8 mouse cellular contexts compared by ENCODE assay signal in the genomic region with DNA sequence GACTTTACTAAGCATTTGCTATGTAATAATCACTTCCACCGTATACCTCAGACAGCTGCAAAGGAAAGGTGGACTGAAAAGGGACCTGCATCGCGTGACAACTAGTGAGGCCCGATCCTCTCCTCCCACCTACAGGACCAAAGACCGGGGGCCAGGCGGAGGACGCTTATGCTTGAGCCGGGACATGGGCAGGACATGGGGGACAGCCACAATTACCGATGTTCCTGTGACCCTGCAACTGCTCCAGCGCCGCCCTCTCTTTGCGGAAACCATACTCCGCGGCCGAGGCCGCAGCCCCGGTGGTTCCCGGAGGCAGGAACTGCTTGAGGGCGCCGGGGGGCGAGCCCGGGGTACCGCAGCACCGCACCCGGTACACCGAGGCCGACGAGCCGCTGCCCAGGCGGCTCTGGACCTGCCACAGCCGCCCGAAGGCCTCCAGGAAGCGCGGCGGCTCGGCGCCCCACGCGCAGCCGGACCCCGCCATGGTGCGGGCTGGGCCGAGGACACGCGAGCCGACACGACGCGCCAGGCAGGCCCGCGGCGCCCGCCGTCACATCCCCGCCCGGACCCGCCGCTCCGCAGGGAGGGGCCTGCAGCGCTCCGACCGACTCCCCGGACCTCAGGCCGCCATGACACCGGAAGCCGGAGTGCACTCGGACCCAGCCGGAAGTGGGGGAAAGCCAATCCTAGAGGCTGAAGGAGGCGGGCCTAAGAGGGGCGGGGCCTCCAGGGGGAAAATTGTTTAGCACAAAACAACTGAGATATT. TPM values are rescaled to one million over a fixed set of nuclear protein-coding genes. Genes with fewer than 3 reads are reported as not detected.
DNase-seq lines count a peak whose midpoint lies in the region; ATAC-seq and TF ChIP-seq lines count a peak whose summit lies in the region.

Gene Uhmk1, minus strand, starts transcription at position 641 of the 766 bp plus-strand sequence.

- peak within 1 kb of the TSS; percentile 91 for H3K27ac ChIP-seq in bone marrow, adult 2 months (ENCODE audit: control insufficient read depth, insufficient read depth, low read depth, low read length, poor library complexity)
- peak within 1 kb of the TSS; percentile 79 for H3K27ac ChIP-seq in embryonic facial prominence, embryonic 15.5 days (replicated peaks)
- peak within 1 kb of the TSS; percentile 86 for H3K27ac ChIP-seq in kidney, embryonic 15.5 days

- H3K4me3 ChIP-seq in bone marrow, adult 2 months (replicated peaks; ENCODE audit: control insufficient read depth, low read depth, low read length): peak within 1 kb of the TSS; percentile 84
- peak within 1 kb of the TSS; percentile 77 for H3K4me3 ChIP-seq in embryonic facial prominence, embryonic 15.5 days (replicated peaks)
- H3K4me3 ChIP-seq in kidney, embryonic 15.5 days (replicated peaks): peak within 1 kb of the TSS; percentile 85

- TF ChIP-seq POLR2A in bone marrow, adult 2 months (IDR thresholded peaks at IDR 0.05; ENCODE audit: borderline replicate concordance, control insufficient read depth, low read depth, low read length): peak; percentile 51; the same call in 1 of the 2 replicates

- WGBS in bone marrow, adult 2 months: under 1% methylated on average over 70 of the region's 70 CpGs
- WGBS in embryonic facial prominence, embryonic 15.5 days: under 1% methylated on average over 69 of the region's 70 CpGs
- under 1% methylated on average over 49 of the region's 70 CpGs for WGBS in kidney, embryonic 15.5 days

- TF ChIP-seq CTCF in bone marrow, adult 2 months (IDR thresholded peaks at IDR 0.05; ENCODE audit: control insufficient read depth, insufficient read depth, low read length): no peak

- DNase-seq in 416B (ENCODE audit: low read depth): peak; percentile 88
- DNase-seq in heart, adult 9 months (ENCODE audit: low spot score in 2 of 2): peak; percentile 90 to 91
- DNase-seq in liver: peak; percentile 93
- DNase-seq in spleen, postnatal 4 days (ENCODE audit: low spot score in 2 of 2): peak; percentile 91 to 94

- H3K9ac ChIP-seq in embryonic facial prominence, embryonic 15.5 days: peak within 1 kb of the TSS; percentile 82
- peak within 1 kb of the TSS; percentile 86 for H3K9ac ChIP-seq in kidney, embryonic 15.5 days

- no peaks in the 10 kb centered on the region; the same call in 1 of the 2 replicates for H3K4me1 ChIP-seq in bone marrow, adult 2 months (ENCODE audit: control insufficient read depth, insufficient read depth, low read length)
- H3K4me1 ChIP-seq in embryonic facial prominence, embryonic 15.5 days: peaks cover 5% of the 10 kb centered on the region; the same call in 1 of the 2 replicates
- peaks cover 9% of the 10 kb centered on the region for H3K4me1 ChIP-seq in kidney, embryonic 15.5 days

- H3K27me3 ChIP-seq in embryonic facial prominence, embryonic 15.5 days: no peaks in the 10 kb centered on the region
- 0 out of 2 replicates have a peak, but pooled peaks cover 4% of the 10 kb centered on the region for H3K27me3 ChIP-seq in kidney, embryonic 15.5 days

- peak within 1 kb of the TSS; percentile 63 for H3K4me2 ChIP-seq in embryonic facial prominence, embryonic 15.5 days (replicated peaks)
- H3K4me2 ChIP-seq in kidney, embryonic 15.5 days: peak within 1 kb of the TSS; percentile 66

- peak; percentile 97 for ATAC-seq in embryonic facial prominence, embryonic 15.5 days (ENCODE audit: insufficient number of reproducible peaks, low FRiP score, low TSS enrichment, low read depth)
- ATAC-seq in kidney, embryonic 15.5 days (replicated peaks; ENCODE audit: low FRiP score): peak; percentile 99
- peak; percentile 95 for ATAC-seq in monocyte, adult 5-6 weeks (replicated peaks; ENCODE audit: insufficient number of reproducible peaks, low FRiP score, low TSS enrichment, poor library complexity, severe bottlenecking)

- peaks cover 17% of the 10 kb centered on the region for H3K36me3 ChIP-seq in embryonic facial prominence, embryonic 15.5 days
- H3K36me3 ChIP-seq in kidney, embryonic 15.5 days: peaks cover 20% of the 10 kb centered on the region

- no peaks in the 10 kb centered on the region for H3K9me3 ChIP-seq in embryonic facial prominence, embryonic 15.5 days (replicated peaks)
- H3K9me3 ChIP-seq in kidney, embryonic 15.5 days (replicated peaks): no peaks in the 10 kb centered on the region

RNA-seq across cellular contexts. Expression of gene Uhmk1, which starts in this region (rescaled TPM):
- polyA plus RNA-seq in bone marrow, adult 2 months (2011; ENCODE audit: insufficient read depth, insufficient read length, low replicate concordance, missing spikeins): 15.9 and 16.0 TPM in 2 replicates
- polyA plus RNA-seq in embryonic facial prominence, embryonic 15.5 days (2015; fragmentation: Nextera tagmentation; extraction: Ambion mirVana): 6.6 and 6.7 TPM in 2 replicates
- polyA plus RNA-seq in kidney, embryonic 15.5 days (2015; fragmentation: Nextera tagmentation; extraction: Ambion mirVana): 8.3 and 8.7 TPM in 2 replicates
- 63.3 to 98.2 TPM (median 65.8 TPM) in 3 replicates for total RNA-seq in monocyte, adult 5-6 weeks (2017)

Comparison
In these comparisons a context has a peak if more than half of its experiments do, and no peak if none do; other contexts are left out.
1. Peak in every context shown above with its lines: DNase-seq, ATAC-seq, H3K4me3 ChIP-seq and H3K27ac ChIP-seq.